Mouse (Mus musculus) liver, postnatal 0 days (tissue): ENCODE measurements around the gene S100pbp.

Experiments
- CTCF ChIP-seq: sonication (generic); IDR thresholded peaks from 2 replicates; pipeline ENCODE4 v1.5.1; 2016; ENCODE audit warnings: antibody characterized with exemption, low read depth
- EP300 ChIP-seq: IDR thresholded peaks from 2 replicates; pipeline ENCODE4 v1.6.1; 2016; ENCODE audit warnings: antibody characterized with exemption, low read depth, mild to moderate bottlenecking

DNA sequence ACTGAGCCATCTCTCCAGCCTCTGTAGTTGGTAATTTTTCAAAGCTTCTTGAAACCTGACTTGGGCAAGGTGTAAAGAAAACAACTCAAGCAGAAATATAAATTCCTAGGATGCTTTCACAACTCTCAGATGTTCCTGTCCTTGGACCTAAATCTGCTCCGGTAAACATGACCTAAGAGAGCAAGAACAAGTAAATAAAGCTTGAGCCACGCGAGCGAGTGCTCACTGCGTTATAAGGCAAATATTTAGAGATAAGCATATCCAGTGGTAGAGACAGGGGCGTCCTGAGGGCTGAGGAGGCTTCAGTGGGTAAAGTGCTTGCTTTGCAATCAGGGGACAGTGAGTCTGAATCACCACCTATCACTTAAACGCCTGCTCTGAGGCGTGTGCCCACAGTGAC is 17.3 kb upstream of the S100pbp start:
- TF ChIP-seq CTCF (no peak), EP300 (peak; percentile 43; the same call in 1 of the 2 replicates)
